Mouse (Mus musculus) forebrain, embryonic 11.5 days (tissue): ENCODE measurements around the gene Atp6v1e2. TPM values are rescaled to one million over a fixed set of nuclear protein-coding genes. Genes with fewer than 3 reads are reported as not detected.

Experiments used
- ATAC-seq: fragments of 200-750 bp; cut with Nextera tagmentation; replicated peaks from 2 replicates; pipeline ENCODE4 v1.8.0; 2017; ENCODE audit warnings: moderate TSS enrichment; ENCODE audit not compliant: low FRiP score
- DNase-seq: peaks from one replicate; pipeline ENCODE4 v3.0.0-alpha.2; 2017; ENCODE audit warnings: low spot score
- H3K27ac ChIP-seq: fragments of 300-500 bp; sonication (generic); 2 replicates; pipeline ENCODE4 v1.5.1; 2014; ENCODE audit warnings: low read depth, low read length
- H3K27me3 ChIP-seq: fragments of 300-500 bp; sonication (generic); 2 replicates; pipeline ENCODE4 v1.6.1; 2014; ENCODE audit warnings: mild to moderate bottlenecking, low read length, mixed read lengths; ENCODE audit not compliant: control insufficient read depth, insufficient read depth
- H3K36me3 ChIP-seq: fragments of 300-500 bp; sonication (generic); 2 replicates; pipeline ENCODE4 v1.6.1; 2014; ENCODE audit warnings: mild to moderate bottlenecking, low read length, moderate library complexity, mixed read lengths; ENCODE audit not compliant: control insufficient read depth, insufficient read depth
- H3K4me1 ChIP-seq: fragments of 300-500 bp; sonication (generic); replicated peaks from 2 replicates; pipeline ENCODE4 v1.6.1; 2014; ENCODE audit warnings: low read length, mixed read lengths; ENCODE audit not compliant: control insufficient read depth, insufficient read depth
- H3K4me2 ChIP-seq: fragments of 300-500 bp; sonication (generic); 2 replicates; pipeline ENCODE4 v1.6.1; 2014; ENCODE audit warnings: low read depth, mild to moderate bottlenecking, low read length, moderate library complexity, mixed read lengths; ENCODE audit not compliant: severe bottlenecking
- H3K4me3 ChIP-seq: fragments of 300-500 bp; sonication (generic); 2 replicates; pipeline ENCODE4 v1.5.1; 2014; ENCODE audit warnings: low read depth, low read length
- H3K9ac ChIP-seq: fragments of 300-500 bp; sonication (generic); 2 replicates; pipeline ENCODE4 v1.6.1; 2014; ENCODE audit warnings: low read length
- H3K9me3 ChIP-seq: fragments of 300-500 bp; sonication (generic); 2 replicates; pipeline ENCODE4 v1.6.1; 2016; ENCODE audit warnings: low read length, mixed read lengths; ENCODE audit not compliant: control insufficient read depth
- WGBS: fragments of 180-500 bp; shearing (Covaris S2); extraction: QIAGEN DNeasy Blood & Tissue Kit; methylation state at CpG from one replicate; pipeline ENCODE4 v1.1.7; 2014; 5-methylcytosine and 5-hydroxymethylcytosine counted together
- polyA plus RNA-seq: library from polyadenylated mRNA; unstranded; fragments of >200 nt; fragmentation: Nextera tagmentation; extraction: Ambion mirVana; gene quantifications from 2 replicates; pipeline ENCODE4 v1.2.1, GENCODE M21; 2014

Gene Atp6v1e2
- polyA plus RNA-seq, 1 experiment from 2014 or later, result not detected

DNA sequence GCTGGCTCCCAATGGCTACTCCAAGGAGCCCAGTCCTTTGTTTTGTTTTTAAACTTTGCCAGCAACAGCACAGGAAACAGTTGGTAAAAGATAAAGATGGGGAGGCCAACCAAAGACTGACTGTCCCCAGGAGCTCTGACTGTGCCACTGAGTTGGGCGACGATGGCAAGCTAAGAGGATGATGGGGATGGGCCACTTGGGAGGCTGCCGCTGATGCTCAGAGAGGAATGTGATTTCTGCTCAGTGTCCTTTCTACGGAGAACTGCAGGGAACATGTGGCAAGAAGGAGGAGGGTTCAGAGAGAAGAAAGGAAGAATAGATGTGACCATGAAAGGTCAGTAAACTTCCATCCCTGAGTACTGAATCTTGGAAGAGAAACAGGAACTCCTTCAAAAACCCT is 52.5 kb downstream of the Atp6v1e2 start:
- Histone ChIP-seq H3K27ac (no peak overlapping the region), H3K4me1 (no peaks in the 10 kb centered on the region), H3K9ac (no peak overlapping the region), H3K4me3 (no peak overlapping the region), H3K36me3 (no peaks in the 10 kb centered on the region), H3K4me2 (no peak overlapping the region), H3K27me3 (no peaks in the 10 kb centered on the region), H3K9me3 (no peaks in the 10 kb centered on the region)
- DNase-seq, result no peak
- WGBS, result 83% methylated on average over 4 of the region's 4 CpGs
- ATAC-seq, result no peak

Other genes with a start within 250 kb of the Atp6v1e2 start
- gene Epas1, start 194.2 kb downstream of the Atp6v1e2 start, polyA plus RNA-seq, result 6.9 TPM in 2 replicates
- not detected in 2 replicates for gene Tmem247, start 30.5 kb downstream of the Atp6v1e2 start, polyA plus RNA-seq
- 11.5 TPM in 2 replicates for gene Rhoq, start 15.2 kb upstream of the Atp6v1e2 start, polyA plus RNA-seq
- 38.6 and 43.8 TPM in 2 replicates for gene Pigf, start 77.5 kb upstream of the Atp6v1e2 start, polyA plus RNA-seq
- 147 and 169 TPM in 2 replicates for gene Cript, start 77.7 kb upstream of the Atp6v1e2 start, polyA plus RNA-seq
- 10.5 and 11.0 TPM in 2 replicates for gene Socs5, start 159.8 kb upstream of the Atp6v1e2 start, polyA plus RNA-seq